Mouse (Mus musculus): Measurements from ENCODE around the gene D8Ertd738e. TPM values are rescaled to one million over a fixed set of nuclear protein-coding genes. Genes with fewer than 3 reads are reported as not detected.

Gene D8Ertd738e
- polyA plus RNA-seq, 1 experiment from 2014 or later: 336 TPM

GRCm38 (mm10) chr8:84200652-84201544 lies 48.6 kb downstream of the D8Ertd738e start:
- peak overlapping the region; percentile 67 for H3K4me3 ChIP-seq (replicated peaks)
- H3K36me3 ChIP-seq: peaks cover 11% of the 10 kb centered on the region
- peak overlapping the region; percentile 97 for H3K27ac ChIP-seq
- H3K4me1 ChIP-seq: peaks cover 81% of the 10 kb centered on the region
- peak; percentile 33 for ATAC-seq (replicated peaks; ENCODE audit: low FRiP score)
- H3K27me3 ChIP-seq: no peaks in the 10 kb centered on the region
- no peaks in the 10 kb centered on the region for H3K9me3 ChIP-seq (replicated peaks)
- WGBS: 3% methylated on average over 50 of the region's 70 CpGs
- peak overlapping the region; percentile 72 for H3K9ac ChIP-seq
- H3K4me2 ChIP-seq: peak overlapping the region; percentile 84

DNA sequence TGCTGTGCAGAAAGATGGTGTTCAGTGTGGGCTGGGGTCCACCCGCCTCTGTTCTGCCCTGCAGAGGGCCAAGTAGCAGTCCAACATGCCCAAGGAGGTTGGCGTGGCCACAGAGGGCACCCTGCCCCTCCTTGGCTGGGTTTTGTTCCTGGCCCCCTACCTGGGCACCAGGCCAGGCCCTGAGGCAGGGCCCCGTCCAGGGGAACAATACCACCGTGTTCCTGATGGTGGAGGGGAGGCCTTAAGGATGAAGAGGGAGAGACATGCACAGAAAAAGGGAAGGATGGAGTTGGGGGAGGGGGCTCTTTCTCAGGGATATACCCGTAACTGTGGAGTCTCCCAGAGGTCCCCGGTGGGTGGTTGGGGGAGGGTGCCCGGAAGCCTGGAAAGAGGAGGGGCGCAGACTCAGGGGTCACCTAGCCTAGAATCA lies 49.4 kb downstream of the D8Ertd738e start:
- WGBS: 20% methylated on average over 8 of the region's 8 CpGs
- H3K27me3 ChIP-seq: no peaks in the 10 kb centered on the region
- peaks cover 80% of the 10 kb centered on the region for H3K4me1 ChIP-seq
- H3K9ac ChIP-seq: peak overlapping the region; percentile 72
- ATAC-seq (replicated peaks; ENCODE audit: low FRiP score): no peak; the same call in 1 of the 2 replicates
- H3K36me3 ChIP-seq: peaks cover 5% of the 10 kb centered on the region; the same call in 1 of the 2 replicates
- H3K4me3 ChIP-seq (replicated peaks): peak overlapping the region; percentile 67
- peak overlapping the region; percentile 84 for H3K4me2 ChIP-seq
- no peaks in the 10 kb centered on the region for H3K9me3 ChIP-seq (replicated peaks)
- peak overlapping the region; percentile 97 for H3K27ac ChIP-seq

DNA sequence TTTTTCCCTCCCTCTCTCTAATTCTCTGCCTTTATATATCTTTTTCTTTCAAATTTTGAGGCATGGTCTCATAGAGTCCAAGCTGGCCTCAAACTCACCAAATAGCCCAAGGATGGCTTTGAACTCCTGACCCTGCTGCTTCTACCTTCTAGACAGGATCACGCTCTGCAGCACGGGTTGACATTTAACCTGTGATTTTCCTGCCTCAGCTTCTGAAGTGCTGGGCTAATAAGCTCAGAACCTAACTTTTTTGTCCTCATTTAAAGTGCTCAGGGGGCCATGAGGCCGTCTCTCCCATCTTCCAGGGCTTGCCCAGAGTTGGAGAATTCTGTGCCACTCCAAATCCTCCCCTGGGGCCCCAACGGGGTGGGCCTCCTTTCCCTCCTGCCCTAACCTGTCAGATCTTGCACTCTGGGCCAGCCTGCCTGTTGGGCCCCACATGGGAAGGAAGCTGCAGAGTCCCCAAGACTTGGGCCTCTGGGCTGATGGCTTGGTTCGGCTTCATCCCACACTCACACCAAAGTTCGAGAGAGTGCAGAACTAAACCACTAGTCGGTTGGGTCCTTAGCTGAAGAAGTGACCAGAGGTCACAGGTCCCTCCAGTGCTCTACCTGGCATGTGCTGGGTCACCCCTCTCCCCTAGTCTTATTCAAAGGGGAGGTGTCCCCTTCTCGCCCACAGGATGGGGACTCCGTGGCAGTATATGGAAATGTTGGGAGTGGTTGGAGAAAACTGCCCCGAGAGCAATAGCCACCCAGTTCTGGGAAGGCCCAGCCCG lies 50.0 kb downstream of the D8Ertd738e start:
- Histone ChIP-seq H3K9ac (peak overlapping the region; percentile 72; the same call in 1 of the 2 replicates), H3K9me3 (replicated peaks) (no peaks in the 10 kb centered on the region), H3K36me3 (no peaks in the 10 kb centered on the region), H3K4me2 (peak overlapping the region; percentile 84), H3K27ac (peak overlapping the region; percentile 97), H3K27me3 (no peaks in the 10 kb centered on the region), H3K4me1 (peaks cover 74% of the 10 kb centered on the region), H3K4me3 (replicated peaks) (peak overlapping the region; percentile 67; the same call in 1 of the 2 replicates)
- 41% methylated on average over 11 of the region's 11 CpGs for WGBS
- no peak for ATAC-seq (replicated peaks; ENCODE audit: low FRiP score)

DNA sequence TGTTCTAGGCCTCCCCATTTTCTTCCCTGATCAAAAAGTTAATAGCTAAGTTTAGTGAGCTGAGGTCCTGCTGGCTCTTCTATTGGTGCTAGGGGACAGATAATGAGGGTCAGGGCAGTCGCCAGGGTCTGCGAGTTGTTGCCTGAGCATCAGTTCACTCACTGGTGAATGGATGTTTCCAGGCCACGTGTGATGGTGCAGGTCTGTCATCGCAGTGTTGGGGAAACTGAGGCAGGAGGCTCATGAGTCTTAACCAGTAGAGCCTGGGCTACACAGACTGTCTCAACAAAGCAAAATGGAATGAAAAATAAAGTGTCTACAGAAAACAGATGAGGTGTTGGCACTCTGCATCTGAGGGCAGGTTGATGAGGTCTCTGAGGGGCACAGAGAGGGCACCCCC lies 50.6 kb downstream of the D8Ertd738e start:
- H3K9me3 ChIP-seq (replicated peaks): no peaks in the 10 kb centered on the region
- H3K27me3 ChIP-seq: no peaks in the 10 kb centered on the region
- 28% methylated on average over 4 of the region's 4 CpGs for WGBS
- peak overlapping the region; percentile 97 for H3K27ac ChIP-seq
- no peaks in the 10 kb centered on the region for H3K36me3 ChIP-seq
- H3K9ac ChIP-seq: no peak overlapping the region
- peaks cover 68% of the 10 kb centered on the region for H3K4me1 ChIP-seq
- H3K4me2 ChIP-seq: peak overlapping the region; percentile 64
- no peak for ATAC-seq (replicated peaks; ENCODE audit: low FRiP score)
- no peak overlapping the region for H3K4me3 ChIP-seq (replicated peaks)

DNA sequence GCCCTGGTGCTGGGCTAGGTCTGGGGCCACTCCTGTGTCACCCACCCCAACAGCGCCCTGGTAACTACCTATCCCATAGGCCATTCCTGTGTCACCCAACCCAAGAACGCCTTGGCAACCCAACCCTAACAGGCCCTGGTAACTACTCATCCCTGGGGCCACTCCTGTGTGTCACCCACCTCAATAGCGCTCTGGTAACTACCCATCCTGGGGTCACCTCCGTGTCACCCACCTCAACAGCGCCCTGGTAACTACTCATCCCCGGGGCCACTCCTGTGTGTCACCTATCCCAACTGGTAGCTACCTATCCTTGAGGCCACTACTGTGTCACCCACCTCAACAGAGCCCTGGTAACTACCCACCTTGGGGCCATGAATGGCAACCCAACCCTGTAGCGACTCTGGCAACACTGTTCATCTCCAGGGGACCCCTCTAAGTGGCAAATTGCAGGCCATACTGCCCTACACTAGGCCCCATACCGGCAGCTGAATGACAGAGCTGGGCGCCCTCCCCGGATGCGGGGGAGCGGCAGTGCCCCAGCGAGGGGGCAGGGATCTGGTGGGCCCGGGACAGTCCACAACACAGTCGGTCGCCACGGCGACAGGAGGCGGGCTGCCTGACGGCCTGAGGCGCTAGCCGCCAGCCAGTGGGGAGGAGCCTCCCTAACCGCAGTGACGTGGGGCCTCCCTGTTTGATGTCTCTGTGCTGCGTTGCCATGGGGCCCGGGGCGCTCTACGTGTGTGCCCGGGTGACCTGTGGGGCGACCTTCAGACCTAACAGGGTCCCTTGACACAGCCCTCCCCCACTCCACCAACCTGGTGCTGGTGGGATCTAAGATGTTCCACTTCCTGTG lies 51.4 kb downstream of the D8Ertd738e start:
- peaks cover 62% of the 10 kb centered on the region for H3K4me1 ChIP-seq
- H3K9me3 ChIP-seq (replicated peaks): no peaks in the 10 kb centered on the region
- WGBS: 1% methylated on average over 30 of the region's 30 CpGs
- peak overlapping the region; percentile 64 for H3K4me2 ChIP-seq
- peak overlapping the region; percentile 41 for H3K9ac ChIP-seq
- peak overlapping the region; percentile 97 for H3K27ac ChIP-seq
- ATAC-seq (replicated peaks; ENCODE audit: low FRiP score): peak; percentile 78
- peak overlapping the region; percentile 56 for H3K4me3 ChIP-seq (replicated peaks)
- H3K36me3 ChIP-seq: no peaks in the 10 kb centered on the region
- no peaks in the 10 kb centered on the region for H3K27me3 ChIP-seq

- H3K9me3 ChIP-seq (replicated peaks): no peaks in the 10 kb centered on the region
- no peaks in the 10 kb centered on the region for H3K27me3 ChIP-seq
- peak overlapping the region; percentile 52 for H3K9ac ChIP-seq
- WGBS: 2% methylated on average over 43 of the region's 43 CpGs
- peak overlapping the region; percentile 64 for H3K4me2 ChIP-seq
- H3K27ac ChIP-seq: peak overlapping the region; percentile 97
- peaks cover 62% of the 10 kb centered on the region for H3K4me1 ChIP-seq
- ATAC-seq (replicated peaks; ENCODE audit: low FRiP score): peak; percentile 47
- H3K36me3 ChIP-seq: no peaks in the 10 kb centered on the region
- H3K4me3 ChIP-seq (replicated peaks): peak overlapping the region; percentile 56
These were observed 52.2 kb downstream of the D8Ertd738e start for GRCm38 (mm10) chr8:84197141-84197921.

MicroRNA genes within 50 kb of the gene (microRNA counts, 519-probe panel; counts per million panel counts)
- 3,355 counts per million, percentile 88 among the panel's probes with 10 or more counts for microRNA mmu-miR-23a
- 3,685 counts per million, percentile 92 among the panel's probes with 10 or more counts for microRNA mmu-miR-27a

Small RNA genes lying within 50 kb of the gene (microRNA-seq; reads per million reads assigned to microRNA genes)
- gene Mir23a (11,285 reads per million, percentile 96 among the genes with 10 or more reads in this experiment), gene Mir24-2 (not detected), gene Mir27a (167 reads per million, percentile 63 among the genes with 10 or more reads in this experiment), gene Mir3074-2 (not detected)

Other genes with a start within 250 kb of the D8Ertd738e start
- 1.2 and 1.3 TPM in 2 replicates for gene 1700067K01Rik, start 248.2 kb downstream of the D8Ertd738e start, polyA plus RNA-seq (2015; fragmentation: Nextera tagmentation; extraction: Ambion mirVana)
- 7.4 and 9.1 TPM in 2 replicates for gene 2210011C24Rik, start 237.5 kb downstream of the D8Ertd738e start, polyA plus RNA-seq (2015; fragmentation: Nextera tagmentation; extraction: Ambion mirVana)
- gene Palm3, start 228.2 kb downstream of the D8Ertd738e start, polyA plus RNA-seq (2015; fragmentation: Nextera tagmentation; extraction: Ambion mirVana): 14.8 and 15.1 TPM in 2 replicates
- 2.3 and 3.2 TPM in 2 replicates for gene Il27ra, start 207.1 kb downstream of the D8Ertd738e start, polyA plus RNA-seq (2015; fragmentation: Nextera tagmentation; extraction: Ambion mirVana)
- gene Rln3, start 204.7 kb downstream of the D8Ertd738e start, polyA plus RNA-seq (2015; fragmentation: Nextera tagmentation; extraction: Ambion mirVana): not detected in 2 replicates
- 1.2 and 1.6 TPM in 2 replicates for gene Gm10643, start 184.6 kb downstream of the D8Ertd738e start, polyA plus RNA-seq (2015; fragmentation: Nextera tagmentation; extraction: Ambion mirVana)
- gene Rfx1, start 182.9 kb downstream of the D8Ertd738e start, polyA plus RNA-seq (2015; fragmentation: Nextera tagmentation; extraction: Ambion mirVana): 10.5 and 10.7 TPM in 2 replicates
- 9.2 and 11.6 TPM in 2 replicates for gene Dcaf15, start 145.0 kb downstream of the D8Ertd738e start, polyA plus RNA-seq (2015; fragmentation: Nextera tagmentation; extraction: Ambion mirVana)
- gene Podnl1, start 123.7 kb downstream of the D8Ertd738e start, polyA plus RNA-seq (2015; fragmentation: Nextera tagmentation; extraction: Ambion mirVana): 0.21 and 1.4 TPM in 2 replicates
- 22.0 and 28.7 TPM in 2 replicates for gene Cc2d1a, start 101.8 kb downstream of the D8Ertd738e start, polyA plus RNA-seq (2015; fragmentation: Nextera tagmentation; extraction: Ambion mirVana)
- 1.7 and 2.0 TPM in 2 replicates for gene 4930432K21Rik, start 101.7 kb downstream of the D8Ertd738e start, polyA plus RNA-seq (2015; fragmentation: Nextera tagmentation; extraction: Ambion mirVana)
- 3.6 and 4.7 TPM in 2 replicates for gene Nanos3, start 64.5 kb downstream of the D8Ertd738e start, polyA plus RNA-seq (2015; fragmentation: Nextera tagmentation; extraction: Ambion mirVana)
- gene Zswim4, start 12.7 kb downstream of the D8Ertd738e start, polyA plus RNA-seq (2015; fragmentation: Nextera tagmentation; extraction: Ambion mirVana): 16.6 and 17.3 TPM in 2 replicates
- 66.8 and 77.8 TPM in 2 replicates for gene Mri1, start 7.6 kb upstream of the D8Ertd738e start, polyA plus RNA-seq (2015; fragmentation: Nextera tagmentation; extraction: Ambion mirVana)
- gene Ccdc130, start 20.7 kb upstream of the D8Ertd738e start, polyA plus RNA-seq (2015; fragmentation: Nextera tagmentation; extraction: Ambion mirVana): 23.0 and 25.9 TPM in 2 replicates
- gene Cacna1a, start 138.7 kb upstream of the D8Ertd738e start, polyA plus RNA-seq (2015; fragmentation: Nextera tagmentation; extraction: Ambion mirVana): 2.2 and 4.0 TPM in 2 replicates

Data from kidney, embryonic 15.5 days (tissue).